Mouse (Mus musculus): ENCODE data around the gene Tldc2.

DNA sequence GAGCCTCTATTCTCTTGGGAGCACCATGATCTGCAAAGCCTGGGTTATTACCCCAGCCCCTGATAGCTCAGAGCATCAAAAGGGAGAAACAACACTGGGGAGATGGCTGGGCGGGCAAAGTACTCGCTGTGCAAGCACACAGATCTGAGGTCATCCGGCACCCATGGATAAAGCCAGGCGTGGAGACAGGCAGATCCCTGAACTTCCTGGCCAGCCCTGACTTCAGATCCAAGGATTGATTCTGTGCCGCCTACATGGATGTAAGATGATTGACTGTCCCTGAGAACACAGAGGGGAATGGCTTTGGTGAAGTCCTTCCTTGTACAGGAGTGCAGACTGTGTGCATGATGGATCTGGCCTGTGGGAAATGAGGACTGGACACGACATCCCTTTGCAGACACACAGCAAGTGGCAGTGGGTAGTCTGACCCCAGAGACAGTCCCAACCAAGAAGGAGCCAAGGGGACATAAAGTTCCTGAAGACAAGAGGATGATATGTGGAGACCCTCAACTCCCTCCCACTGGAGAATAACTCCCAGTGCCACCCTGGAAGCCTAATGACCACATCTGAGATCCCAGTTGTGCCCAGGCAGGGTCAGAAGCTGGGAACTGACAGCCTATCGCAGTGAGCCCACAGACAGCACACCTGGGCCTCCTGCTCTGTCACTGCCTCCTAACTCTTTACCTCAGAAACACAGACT is 20.0 kb upstream of the Tldc2 start:
- no peak for TF ChIP-seq CTCF (IDR thresholded peaks at IDR 0.05; ENCODE audit: insufficient read depth, low read length)
- TF ChIP-seq POLR2A (IDR thresholded peaks at IDR 0.05; ENCODE audit: borderline replicate concordance, extremely low read depth, low read depth, low read length) = no peak

All from lung, adult 2 months (tissue).